Mouse (Mus musculus): ENCODE data around the gene Olfr710.
"Not testable (repeated sequence)": the region's sequence is repeated elsewhere in the genome, so short reads cannot be mapped to it uniquely, and the experiment has no call there.

Gene Olfr710

DNA sequence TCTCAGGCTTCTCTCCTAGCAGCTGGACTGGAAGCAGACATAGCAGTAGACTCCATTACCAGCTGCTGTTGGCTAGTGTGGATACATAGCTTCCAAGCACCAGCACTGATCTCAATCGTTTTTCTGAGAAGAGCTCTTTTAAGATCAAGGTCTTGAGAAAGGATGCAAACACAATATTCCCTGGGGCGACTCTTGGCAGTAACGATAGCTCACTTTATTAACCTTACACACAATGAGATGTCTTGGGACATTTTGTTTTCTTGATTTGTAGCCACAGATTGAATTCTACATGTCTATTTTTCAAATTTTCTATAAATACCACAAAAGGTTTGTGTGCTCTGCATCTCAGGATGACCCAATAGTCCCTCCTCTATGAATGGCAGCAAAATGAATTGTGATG is at the start of gene Olfr710:
TSS of gene Olfr710 (minus strand) at position 101 of the 400 bp plus-strand sequence.
- ATAC-seq (ENCODE audit: insufficient number of reproducible peaks, low FRiP score, low TSS enrichment) = no peak

- ATAC-seq (ENCODE audit: insufficient number of reproducible peaks, low FRiP score, low TSS enrichment) = no peak
Observed at GRCm38 (mm10) chr7:106985236-106985635, 37.1 kb upstream of the Olfr710 start.

DNA sequence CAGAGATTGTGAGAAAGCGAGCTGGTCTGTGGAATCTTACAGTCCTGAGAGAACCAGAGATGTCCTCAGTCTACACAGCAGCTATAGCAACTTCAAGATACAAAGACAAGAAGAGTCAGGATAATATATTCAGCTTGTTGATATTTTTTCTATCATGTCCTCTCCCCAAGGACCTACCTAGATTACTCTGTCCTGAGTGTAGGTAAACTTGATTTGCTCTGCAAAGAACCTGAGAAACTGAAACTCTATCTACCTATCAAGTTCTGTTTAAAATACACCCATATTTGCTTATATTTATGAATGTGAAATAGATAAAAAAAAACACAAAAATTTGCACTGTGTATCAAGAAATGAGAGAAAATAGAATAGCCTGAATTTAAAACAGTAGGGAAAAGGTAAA is 27.2 kb upstream of the Olfr710 start, which contains the start of gene Olfr711:
TSS of gene Olfr711 (minus strand) at position 101 of the 400 bp plus-strand sequence.
- no peak for ATAC-seq (ENCODE audit: insufficient number of reproducible peaks, low FRiP score, low TSS enrichment)

DNA sequence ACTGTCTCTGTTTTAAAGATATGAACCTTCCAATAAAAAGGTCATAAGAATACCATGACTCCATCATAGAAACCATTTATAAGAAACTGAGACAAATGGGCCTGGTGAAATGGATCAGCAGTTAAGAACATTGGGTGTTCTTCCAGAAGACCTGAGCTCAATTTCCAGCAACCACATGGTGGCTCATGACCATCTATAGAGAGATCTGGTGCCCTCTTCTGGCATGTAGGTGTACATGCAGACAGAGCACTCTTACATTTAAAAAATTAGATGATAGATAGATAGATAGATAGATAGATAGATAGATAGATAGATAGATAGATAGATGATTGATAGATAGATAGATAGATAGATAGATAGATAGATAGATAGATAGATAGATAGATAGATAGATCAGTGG is 19.4 kb upstream of the Olfr710 start:
- ATAC-seq (ENCODE audit: insufficient number of reproducible peaks, low FRiP score, low TSS enrichment) = not testable (repeated sequence)

- no peak for ATAC-seq (ENCODE audit: insufficient number of reproducible peaks, low FRiP score, low TSS enrichment)
Observed at GRCm38 (mm10) chr7:106963837-106964236, 15.7 kb upstream of the Olfr710 start, which contains the start of gene Olfr6. TSS of gene Olfr6 (minus strand) at chr7:106963937.

DNA sequence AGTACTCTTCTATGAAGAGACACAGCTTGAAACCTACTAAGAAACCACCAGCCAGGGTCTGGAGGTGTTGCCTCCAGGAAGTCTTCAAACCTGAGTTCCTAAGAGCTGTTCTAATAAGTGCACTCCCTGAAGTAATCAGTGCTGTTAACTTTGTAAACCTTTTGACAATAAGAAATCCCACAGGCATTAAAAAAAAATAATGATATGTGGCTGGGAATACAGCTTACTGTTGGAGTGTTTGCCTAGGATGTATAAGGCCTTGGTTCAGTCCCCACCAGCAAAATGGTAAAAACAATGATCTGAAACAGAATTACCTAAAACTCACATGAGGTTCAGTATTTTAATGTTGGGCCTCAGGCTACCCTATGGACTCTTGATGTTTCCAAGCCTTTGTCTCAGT is 16.0 kb downstream of the Olfr710 start, which contains the start of gene Olfr709-ps1:
TSS of gene Olfr709-ps1 (minus strand) at position 101 of the 400 bp plus-strand sequence.
- ATAC-seq (ENCODE audit: insufficient number of reproducible peaks, low FRiP score, low TSS enrichment) = no peak

- ATAC-seq (ENCODE audit: insufficient number of reproducible peaks, low FRiP score, low TSS enrichment) = not testable (repeated sequence)
Observed at GRCm38 (mm10) chr7:106920961-106921360, 27.2 kb downstream of the Olfr710 start.

DNA sequence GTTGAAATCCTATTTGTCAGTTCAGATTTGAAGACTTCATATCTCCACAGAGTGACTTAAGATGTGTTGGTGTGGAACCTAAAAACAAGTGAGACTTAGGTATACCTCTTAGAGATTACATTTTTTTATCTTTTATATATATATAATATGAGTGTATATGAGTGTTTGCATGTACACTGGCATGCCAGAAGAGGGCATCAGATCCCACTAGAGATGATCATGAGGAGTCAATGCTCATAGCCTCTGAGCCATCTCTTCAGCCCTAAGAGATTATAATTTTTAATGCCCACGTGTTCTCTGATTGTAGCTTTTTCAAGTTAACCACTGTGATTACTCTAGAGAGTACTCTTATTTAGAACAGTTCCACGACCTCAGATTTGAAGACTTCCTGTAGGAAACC is 40.4 kb downstream of the Olfr710 start, which contains the start of gene Olfr1532-ps1:
TSS of gene Olfr1532-ps1 (plus strand) at position 326 of the 400 bp plus-strand sequence.
- no peak for ATAC-seq (ENCODE audit: insufficient number of reproducible peaks, low FRiP score, low TSS enrichment)

GRCm38 (mm10) chr7:106901141-106901540 is 47.0 kb downstream of the Olfr710 start, which contains the start of gene Olfr707:
TSS of gene Olfr707 (minus strand) at chr7:106901241.
- not testable (repeated sequence) for ATAC-seq (ENCODE audit: insufficient number of reproducible peaks, low FRiP score, low TSS enrichment)
